Mouse (Mus musculus) spleen, adult 2 months (tissue): ENCODE data around the gene Gaa. TPM values are rescaled to one million over a fixed set of nuclear protein-coding genes. Genes with fewer than 3 reads are reported as not detected.

Source experiments
- DNase-seq, 2 experiments: peaks; one replicate each; pipeline versions ENCODE4 v3.0.0 to v3.0.0-alpha.2; 2012 to 2021; ENCODE audit warnings: low spot score in 2 of 2, low read depth in 1 of 2
- H3K27ac ChIP-seq: fragments of 200-500 bp; 2 replicates; pipeline ENCODE4 v1.5.1; 2012; ENCODE audit warnings: low read length, inconsistent platforms; ENCODE audit not compliant: insufficient read depth
- H3K27me3 ChIP-seq: fragments of 200-500 bp; 2 replicates; pipeline ENCODE4 v1.6.1; 2012; ENCODE audit warnings: mild to moderate bottlenecking, moderate library complexity, low read length, inconsistent platforms; ENCODE audit not compliant: control insufficient read depth, insufficient read depth
- H3K36me3 ChIP-seq: fragments of 200-500 bp; 2 replicates; pipeline ENCODE4 v1.6.1; 2012; ENCODE audit warnings: mild to moderate bottlenecking, low read length, inconsistent platforms; ENCODE audit not compliant: control insufficient read depth, insufficient read depth
- H3K4me1 ChIP-seq: fragments of 200-500 bp; 2 replicates; pipeline ENCODE4 v1.6.1; 2011; ENCODE audit warnings: inconsistent platforms; ENCODE audit not compliant: control insufficient read depth, insufficient read depth, insufficient read length
- H3K4me3 ChIP-seq: fragments of 200-500 bp; 2 replicates; pipeline ENCODE4 v1.5.1; 2011; ENCODE audit warnings: mild to moderate bottlenecking, inconsistent platforms; ENCODE audit not compliant: insufficient read depth, insufficient read length; ENCODE audit errors: extremely low read depth
- CTCF ChIP-seq: fragments of 200-500 bp; IDR thresholded peaks from 2 replicates; pipeline ENCODE4 v1.5.1; 2011; ENCODE audit warnings: mild to moderate bottlenecking, inconsistent platforms; ENCODE audit not compliant: insufficient read depth, insufficient read length, insufficient replicate concordance; ENCODE audit errors: extremely low read depth
- POLR2A ChIP-seq: fragments of 200-500 bp; IDR thresholded peaks from 2 replicates; pipeline ENCODE4 v1.6.1; 2011; ENCODE audit warnings: low read depth, low read length, inconsistent platforms
- WGBS: fragments of 180-500 bp; shearing (Covaris S2); methylation state at CpG from one replicate; pipeline ENCODE4 v1.1.7; 2018; 5-methylcytosine and 5-hydroxymethylcytosine counted together
- polyA plus RNA-seq: library from polyadenylated mRNA; depleted of rRNA; stranded (reverse); fragments of >200 nt; gene quantifications from 2 replicates; pipeline ENCODE4 v1.2.3, GENCODE M21; 2012

Gaa gene
- polyA plus RNA-seq, 1 experiment: 68.2 TPM

- no peak for DNase-seq
- Histone ChIP-seq H3K27ac (no peak overlapping the region), H3K4me3 (no peak overlapping the region), H3K4me1 (peaks cover 6% of the 10 kb centered on the region; the same call in 1 of the 2 replicates), H3K27me3 (no peaks in the 10 kb centered on the region), H3K36me3 (peaks cover 8% of the 10 kb centered on the region)
- WGBS: 27% methylated on average over 2 of the region's 2 CpGs
- no peak for TF ChIP-seq POLR2A
- no peak for TF ChIP-seq CTCF
Measured at GRCm38 (mm10) chr11:119300986-119301385, 33.3 kb downstream of the Gaa start.

DNA sequence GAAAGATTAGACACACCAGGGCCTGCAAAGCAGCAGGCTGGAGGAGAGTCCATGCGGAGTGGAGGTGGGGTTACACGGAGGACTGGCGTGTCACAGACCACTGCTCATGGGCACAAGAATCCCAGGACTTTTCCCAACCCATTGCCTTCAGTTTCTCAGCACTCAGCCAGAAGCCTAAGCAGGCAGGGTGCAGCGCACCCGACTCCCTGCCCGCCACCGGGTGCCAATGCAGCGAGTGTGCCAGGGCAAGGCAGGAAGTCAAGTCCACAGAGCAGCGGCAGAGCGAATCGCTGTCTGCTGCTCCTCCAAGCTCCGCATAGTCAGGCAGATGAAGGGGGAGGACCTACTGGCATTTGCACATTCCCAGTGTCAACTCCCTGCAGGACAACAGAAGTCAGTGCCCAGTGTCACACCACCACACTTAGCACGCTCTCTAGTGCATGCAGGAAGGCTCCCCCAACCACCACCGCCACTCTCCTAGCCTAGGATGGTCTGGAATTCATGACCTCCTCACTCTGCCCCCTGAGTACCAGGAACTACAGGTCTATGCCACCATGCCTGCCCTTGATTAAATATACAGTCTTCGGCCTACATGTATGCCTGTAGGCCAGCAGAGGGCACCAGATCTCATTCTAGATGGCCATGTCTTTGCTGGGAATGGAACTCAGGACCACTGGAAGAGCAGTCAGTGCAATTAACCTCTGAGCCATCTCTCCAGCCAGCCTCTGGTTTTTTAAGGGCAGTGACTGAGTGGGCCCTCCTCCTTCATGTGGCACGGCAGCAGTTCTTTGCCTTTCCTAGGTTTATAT lies 37.4 kb downstream of the Gaa start:
- Histone ChIP-seq H3K4me1 (no peaks in the 10 kb centered on the region; the same call in 1 of the 2 replicates), H3K4me3 (no peak overlapping the region), H3K27me3 (no peaks in the 10 kb centered on the region), H3K36me3 (no peaks in the 10 kb centered on the region), H3K27ac (no peak overlapping the region)
- peak; percentile 37 to 41 for DNase-seq
- TF ChIP-seq POLR2A: no peak
- peak; percentile 48; the same call in 1 of the 2 replicates for TF ChIP-seq CTCF
- WGBS: 54% methylated on average over 16 of the region's 16 CpGs

- TF ChIP-seq CTCF (no peak), POLR2A (no peak)
- H3K27me3 ChIP-seq: peaks cover under 1% of the 10 kb centered on the region; the same call in 1 of the 2 replicates
- DNase-seq: no peak
Measured at GRCm38 (mm10) chr11:119306762-119307657, 39.3 kb downstream of the Gaa start.

DNA sequence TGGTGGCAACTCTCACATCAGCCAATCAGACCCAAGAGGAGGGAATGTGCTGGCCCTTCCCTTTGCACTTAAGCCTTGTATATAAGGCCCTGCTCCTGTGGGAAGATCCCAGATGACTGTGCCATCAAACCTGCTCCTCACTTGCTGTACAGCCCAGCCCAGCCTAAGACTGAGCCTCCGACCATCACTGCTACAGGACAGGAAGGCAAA lies 39.9 kb downstream of the Gaa start, which contains the start of gene Card14:
Card14 (plus strand) TSS at position 111 of the 210 bp plus-strand sequence.
- H3K4me3 ChIP-seq: no peak within 1 kb of the TSS
- peaks cover 2% of the 10 kb centered on the region; the same call in 1 of the 2 replicates for H3K27me3 ChIP-seq
- no peaks in the 10 kb centered on the region for H3K4me1 ChIP-seq
- 80% methylated on average over 1 of the region's 1 CpGs for WGBS
- TF ChIP-seq POLR2A (no peak), CTCF (no peak)
- no peaks in the 10 kb centered on the region for H3K36me3 ChIP-seq
- no peak for DNase-seq
- no peak within 1 kb of the TSS for H3K27ac ChIP-seq

More at GRCm38 (mm10) chr11:119306762-119307657, 39.3 kb downstream of the Gaa start:
- Histone ChIP-seq H3K27ac (no peak overlapping the region), H3K4me3 (no peak overlapping the region), H3K4me1 (no peaks in the 10 kb centered on the region), H3K36me3 (no peaks in the 10 kb centered on the region)
- 66% methylated on average over 13 of the region's 13 CpGs for WGBS

DNA sequence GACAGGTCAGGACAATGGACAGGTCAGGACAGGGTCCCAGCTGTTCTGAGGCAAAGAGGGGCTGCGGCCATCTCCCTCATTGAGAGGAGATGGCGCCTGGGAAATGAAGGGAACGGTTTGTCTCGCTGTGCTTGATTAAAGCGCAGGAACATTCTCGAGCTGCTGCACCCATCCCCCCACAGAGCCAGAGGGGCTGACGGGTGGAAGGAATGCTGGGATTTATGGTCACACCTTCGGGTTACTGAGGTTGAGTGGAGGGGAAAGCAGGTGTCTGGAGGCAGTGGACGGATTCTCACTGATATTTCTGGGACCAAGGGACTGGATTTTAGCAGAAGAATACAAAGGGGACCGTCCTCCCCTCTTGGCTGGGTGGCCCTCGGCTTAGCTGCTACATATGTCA lies 40.2 kb downstream of the Gaa start:
- no peaks in the 10 kb centered on the region for H3K4me1 ChIP-seq
- no peak for DNase-seq
- peaks cover 2% of the 10 kb centered on the region; the same call in 1 of the 2 replicates for H3K27me3 ChIP-seq
- H3K4me3 ChIP-seq: no peak overlapping the region
- no peak for TF ChIP-seq CTCF
- no peak for TF ChIP-seq POLR2A
- 53% methylated on average over 11 of the region's 11 CpGs for WGBS
- H3K27ac ChIP-seq: no peak overlapping the region
- no peaks in the 10 kb centered on the region for H3K36me3 ChIP-seq

- 25% methylated on average over 10 of the region's 10 CpGs for WGBS
- no peak for TF ChIP-seq POLR2A
- no peak overlapping the region for H3K27ac ChIP-seq
- DNase-seq: no peak
- no peaks in the 10 kb centered on the region for H3K4me1 ChIP-seq
- peaks cover 2% of the 10 kb centered on the region; the same call in 1 of the 2 replicates for H3K27me3 ChIP-seq
- H3K36me3 ChIP-seq: no peaks in the 10 kb centered on the region
- no peak overlapping the region for H3K4me3 ChIP-seq
Measured at GRCm38 (mm10) chr11:119310621-119311020, 42.9 kb downstream of the Gaa start.
